Mouse (Mus musculus) hindbrain, embryonic 14.5 days (tissue): ENCODE data around the gene Vstm5. TPM values are rescaled to one million over a fixed set of nuclear protein-coding genes. Genes with fewer than 3 reads are reported as not detected.
"Not testable (repeated sequence)": the region's sequence is repeated elsewhere in the genome, so short reads cannot be mapped to it uniquely, and the experiment has no call there.

Source experiments
- ATAC-seq: fragments of 200-750 bp; cut with Nextera tagmentation; 2 replicates; pipeline ENCODE4 v1.8.0; 2017; ENCODE audit warnings: moderate number of reproducible peaks, mild to moderate bottlenecking, moderate TSS enrichment, moderate library complexity; ENCODE audit not compliant: low FRiP score
- DNase-seq: peaks from one replicate; pipeline ENCODE4 v3.0.0-alpha.2; 2015; ENCODE audit warnings: low spot score
- H3K27ac ChIP-seq: fragments of 300-500 bp; sonication (generic); 2 replicates; pipeline ENCODE4 v1.5.1; 2014; ENCODE audit warnings: mild to moderate bottlenecking, moderate library complexity
- H3K27me3 ChIP-seq: fragments of 300-500 bp; sonication (generic); 2 replicates; pipeline ENCODE4 v1.6.1; 2014; ENCODE audit warnings: mild to moderate bottlenecking, low read length, mixed read lengths; ENCODE audit not compliant: control insufficient read depth, insufficient read depth
- H3K36me3 ChIP-seq: fragments of 300-500 bp; sonication (generic); replicated peaks from 2 replicates; pipeline ENCODE4 v1.6.1; 2014; ENCODE audit not compliant: control insufficient read depth, insufficient read depth
- H3K4me1 ChIP-seq: fragments of 300-500 bp; sonication (generic); replicated peaks from 2 replicates; pipeline ENCODE4 v1.6.1; 2014; ENCODE audit warnings: antibody characterized with exemption, low read length, mixed read lengths; ENCODE audit not compliant: control insufficient read depth, insufficient read depth
- H3K4me2 ChIP-seq: fragments of 300-500 bp; sonication (generic); replicated peaks from 2 replicates; pipeline ENCODE4 v1.6.1; 2014; ENCODE audit warnings: mild to moderate bottlenecking, moderate library complexity
- H3K4me3 ChIP-seq: fragments of 300-500 bp; sonication (generic); replicated peaks from 2 replicates; pipeline ENCODE4 v1.5.1; 2014; ENCODE audit warnings: mild to moderate bottlenecking, low read length
- H3K9ac ChIP-seq: fragments of 300-500 bp; sonication (generic); 2 replicates; pipeline ENCODE4 v1.6.1; 2014
- H3K9me3 ChIP-seq: fragments of 300-500 bp; sonication (generic); 2 replicates; pipeline ENCODE4 v1.6.1; 2016; ENCODE audit warnings: low read length; ENCODE audit not compliant: control insufficient read depth
- WGBS: fragments of 180-500 bp; shearing (Covaris S2); extraction: QIAGEN DNeasy Blood & Tissue Kit; methylation state at CpG from one replicate; pipeline ENCODE4 v1.1.7; 2014; 5-methylcytosine and 5-hydroxymethylcytosine counted together
- polyA plus RNA-seq: library from polyadenylated mRNA; unstranded; fragments of >200 nt; fragmentation: Nextera tagmentation; extraction: Ambion mirVana; gene quantifications from 2 replicates; pipeline ENCODE4 v1.2.1, GENCODE M21; 2014

Gene Vstm5
- polyA plus RNA-seq, 1 experiment from 2014 or later: 30.5 TPM

DNA sequence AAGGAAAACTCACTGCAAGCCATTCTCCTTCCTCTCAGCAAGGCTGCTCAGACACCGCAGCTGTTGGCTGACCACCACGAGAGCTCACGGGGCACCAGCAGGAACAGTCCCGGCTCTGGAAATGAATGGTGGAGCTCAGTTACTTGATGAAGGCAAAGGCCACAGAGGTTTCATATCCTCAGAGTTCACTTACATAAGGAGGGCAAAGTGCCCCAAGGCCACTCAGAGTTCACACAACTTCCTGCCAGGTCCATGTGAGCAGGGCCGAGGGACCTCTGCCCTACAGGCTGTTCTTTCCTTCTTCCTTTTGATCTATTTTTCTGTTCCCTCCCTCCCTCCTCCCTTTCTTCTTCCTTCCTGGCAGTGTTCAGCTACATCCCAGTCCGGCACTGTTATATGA lies 62.6 kb downstream of the Vstm5 start:
- Histone ChIP-seq H3K4me1 (no peaks in the 10 kb centered on the region), H3K4me3 (no peak overlapping the region), H3K36me3 (peaks cover 11% of the 10 kb centered on the region), H3K9ac (no peak overlapping the region), H3K27ac (peak overlapping the region; percentile 45; the same call in 1 of the 2 replicates), H3K9me3 (no peaks in the 10 kb centered on the region), H3K27me3 (no peaks in the 10 kb centered on the region), H3K4me2 (no peak overlapping the region)
- DNase-seq (no peak), ATAC-seq (no peak)
- WGBS: 63% methylated on average over 6 of the region's 6 CpGs

DNA sequence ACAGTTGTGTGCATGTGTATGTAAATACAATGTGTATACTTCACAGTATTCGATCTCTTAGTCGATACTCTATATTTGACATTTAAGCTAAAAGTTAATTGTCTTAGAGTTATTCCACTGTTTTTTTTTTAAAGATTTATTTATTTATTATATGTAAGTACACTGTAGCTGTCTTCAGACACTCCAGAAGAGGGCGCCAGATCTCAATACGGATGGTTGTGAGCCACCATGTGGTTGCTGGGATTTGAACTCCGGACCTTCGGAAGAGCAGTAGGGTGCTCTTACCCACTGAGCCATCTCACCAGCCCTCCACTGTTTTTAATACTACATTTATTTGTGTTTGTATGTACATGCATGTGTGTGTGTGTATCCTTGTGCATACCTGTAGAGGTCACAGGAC lies 63.2 kb downstream of the Vstm5 start:
- not testable (repeated sequence) for H3K36me3 ChIP-seq, H3K4me1 ChIP-seq, ATAC-seq, H3K27me3 ChIP-seq, H3K27ac ChIP-seq, H3K4me2 ChIP-seq, H3K9me3 ChIP-seq, DNase-seq, H3K9ac ChIP-seq, H3K4me3 ChIP-seq
- 78% methylated on average over 6 of the region's 6 CpGs for WGBS

DNA sequence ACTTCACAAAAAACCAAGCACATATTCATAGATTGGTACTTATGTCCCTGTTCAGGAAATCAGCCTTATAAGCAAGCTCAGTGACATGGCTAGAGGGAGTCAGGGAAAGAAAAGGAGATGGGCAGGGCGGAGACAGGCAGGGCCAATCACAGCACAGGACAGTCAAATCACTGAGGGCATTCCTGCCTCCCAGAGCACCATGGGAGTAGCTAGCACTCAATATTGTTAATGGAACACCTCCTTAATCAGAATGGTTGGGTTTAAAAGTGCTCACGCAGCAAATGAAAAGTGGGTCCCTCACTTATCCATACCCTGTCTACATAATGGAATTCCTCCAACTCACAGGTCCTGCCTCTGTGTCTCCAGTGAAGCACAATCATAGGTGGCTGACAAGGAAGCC lies 64.0 kb downstream of the Vstm5 start:
- H3K4me2 ChIP-seq: no peak overlapping the region
- WGBS: 68% methylated on average over 2 of the region's 2 CpGs
- no peak for ATAC-seq

DNA sequence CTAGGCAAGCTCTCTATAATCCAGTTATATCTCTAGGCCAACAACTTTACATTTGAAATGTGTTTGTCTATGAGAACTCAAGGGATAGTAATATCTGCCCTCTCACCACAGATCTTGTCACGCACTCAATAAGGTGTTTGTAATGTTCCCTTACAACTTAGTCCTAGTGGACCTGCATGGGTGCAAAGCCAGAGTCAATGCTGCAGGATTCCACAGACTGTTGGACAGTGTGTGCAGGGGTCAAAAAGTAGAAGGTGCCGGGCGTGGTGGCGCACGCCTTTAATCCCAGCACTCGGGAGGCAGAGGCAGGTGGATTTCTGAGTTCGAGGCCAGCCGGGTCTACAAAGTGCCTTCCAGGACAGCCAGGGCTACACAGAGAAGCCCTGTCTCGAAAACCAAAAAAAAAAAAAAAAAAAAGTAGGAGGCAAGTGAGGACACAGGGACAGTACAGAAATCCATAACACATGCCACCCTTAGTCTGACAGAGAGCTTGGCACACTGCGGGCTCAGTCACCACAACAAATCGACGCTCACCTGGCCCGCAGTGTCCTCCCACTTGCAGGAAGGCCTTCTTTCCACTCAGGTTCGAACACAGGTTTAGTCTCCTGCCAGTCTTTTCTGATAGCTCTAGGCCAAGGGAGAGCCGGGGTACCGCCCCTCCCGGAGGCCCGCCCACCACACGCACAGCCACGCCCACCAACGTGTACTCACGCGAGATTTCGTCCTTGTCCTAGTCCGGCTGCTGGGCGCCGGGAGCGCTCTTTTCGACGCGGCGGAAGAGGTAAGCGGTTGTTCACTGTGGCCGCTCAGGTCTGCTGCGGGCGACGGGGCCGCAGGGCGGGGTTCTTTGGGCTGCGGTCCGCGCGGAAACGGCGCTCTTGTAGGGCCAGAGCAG lies 66.9 kb downstream of the Vstm5 start, which contains the start of gene Taf1d:
Gene Taf1d, plus strand, starts transcription at position 712 of the 895 bp plus-strand sequence.
- Histone ChIP-seq H3K9me3 (no peaks in the 10 kb centered on the region), H3K4me3 (peak within 1 kb of the TSS; percentile 57), H3K27me3 (no peaks in the 10 kb centered on the region), H3K9ac (peak within 1 kb of the TSS; percentile 80), H3K27ac (peak within 1 kb of the TSS; percentile 85), H3K4me2 (peak within 1 kb of the TSS; percentile 73), H3K36me3 (peaks cover 34% of the 10 kb centered on the region), H3K4me1 (peaks cover 28% of the 10 kb centered on the region)
- ATAC-seq (peak; percentile 99), DNase-seq (peak; percentile 98)
- 12% methylated on average over 45 of the region's 45 CpGs for WGBS

More for the DNA sequence above, 64.0 kb downstream of the Vstm5 start:
- Histone ChIP-seq H3K27me3 (no peaks in the 10 kb centered on the region), H3K9me3 (no peaks in the 10 kb centered on the region), H3K9ac (no peak overlapping the region), H3K27ac (no peak overlapping the region), H3K36me3 (peaks cover 5% of the 10 kb centered on the region; the same call in 1 of the 2 replicates), H3K4me1 (peaks cover 12% of the 10 kb centered on the region), H3K4me3 (no peak overlapping the region)
- no peak for DNase-seq

DNA sequence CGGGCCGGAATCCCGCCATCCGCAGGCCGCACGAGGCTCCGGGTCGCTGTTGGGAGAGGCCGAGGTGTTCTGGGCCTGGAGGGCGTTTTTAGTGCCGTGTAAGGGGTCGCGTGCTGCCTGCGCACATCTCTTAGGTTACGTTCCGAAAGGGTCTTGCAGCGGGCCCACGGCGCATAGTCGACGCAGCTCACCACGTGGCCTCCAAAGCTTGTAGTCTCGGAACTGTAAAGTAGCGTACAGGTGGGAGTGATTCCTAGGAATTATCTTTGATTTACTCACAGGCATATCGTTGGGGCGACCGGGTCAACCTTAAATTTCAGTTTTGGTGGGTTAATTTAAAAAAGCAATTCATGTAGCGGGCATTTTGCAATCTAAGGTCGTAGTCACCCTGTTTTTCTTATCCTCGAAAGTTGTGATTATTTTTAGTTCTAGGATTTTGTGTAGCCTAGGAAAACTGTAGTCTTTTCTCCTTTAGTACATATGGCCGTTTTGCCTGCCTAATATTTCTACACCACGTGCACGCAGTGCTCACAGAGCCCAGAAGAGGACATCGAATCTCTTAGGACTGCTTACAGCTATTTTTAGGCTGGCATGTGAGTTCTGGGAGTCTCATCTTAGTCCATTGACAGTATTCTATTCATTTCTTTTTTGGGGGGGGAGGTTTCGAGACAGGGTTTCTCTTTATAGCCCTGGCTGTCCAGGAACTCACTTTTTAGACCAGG lies 67.7 kb downstream of the Vstm5 start, which contains the start of gene 4931406C07Rik:
Gene 4931406C07Rik, minus strand, starts transcription at position 51 of the 722 bp plus-strand sequence.
- Histone ChIP-seq H3K9me3 (no peaks in the 10 kb centered on the region), H3K27me3 (no peaks in the 10 kb centered on the region), H3K36me3 (peaks cover 42% of the 10 kb centered on the region), H3K4me3 (peak within 1 kb of the TSS; percentile 57), H3K4me1 (peaks cover 28% of the 10 kb centered on the region), H3K27ac (peak within 1 kb of the TSS; percentile 85), H3K4me2 (peak within 1 kb of the TSS; percentile 73), H3K9ac (peak within 1 kb of the TSS; percentile 80)
- ATAC-seq (peak; percentile 90), DNase-seq (peak; percentile 62)
- under 1% methylated on average over 35 of the region's 35 CpGs for WGBS

GRCm38 (mm10) chr9:15307257-15307656 lies 68.4 kb downstream of the Vstm5 start:
- Histone ChIP-seq H3K27ac (no peak overlapping the region), H3K36me3 (peaks cover 49% of the 10 kb centered on the region), H3K4me3 (peak overlapping the region; percentile 57), H3K9ac (peak overlapping the region; percentile 80), H3K9me3 (no peaks in the 10 kb centered on the region), H3K27me3 (no peaks in the 10 kb centered on the region), H3K4me1 (peaks cover 28% of the 10 kb centered on the region), H3K4me2 (peak overlapping the region; percentile 73)
- WGBS: 9% methylated on average over 6 of the region's 6 CpGs
- no peak for DNase-seq
- no peak for ATAC-seq

GRCm38 (mm10) chr9:15308254-15308653 lies 69.4 kb downstream of the Vstm5 start:
- Histone ChIP-seq H3K27me3 (no peaks in the 10 kb centered on the region), H3K4me1 (peaks cover 28% of the 10 kb centered on the region), H3K4me3 (peak overlapping the region; percentile 57; the same call in 1 of the 2 replicates), H3K36me3 (peaks cover 59% of the 10 kb centered on the region), H3K27ac (no peak overlapping the region), H3K4me2 (peak overlapping the region; percentile 73; the same call in 1 of the 2 replicates), H3K9me3 (no peaks in the 10 kb centered on the region), H3K9ac (no peak overlapping the region)
- ATAC-seq (no peak), DNase-seq (no peak)
- 68% methylated on average over 2 of the region's 2 CpGs for WGBS
